Mouse (Mus musculus): ENCODE data around the gene Opcml. TPM values are rescaled to one million over a fixed set of nuclear protein-coding genes. Genes with fewer than 3 reads are reported as not detected.
A peak's percentile ranks its signal among the peaks of the same experiment; 100 is the strongest.

The Opcml gene
- total RNA-seq, 2 experiments from 2014 or later, result 1.0 to 1.1 TPM

DNA sequence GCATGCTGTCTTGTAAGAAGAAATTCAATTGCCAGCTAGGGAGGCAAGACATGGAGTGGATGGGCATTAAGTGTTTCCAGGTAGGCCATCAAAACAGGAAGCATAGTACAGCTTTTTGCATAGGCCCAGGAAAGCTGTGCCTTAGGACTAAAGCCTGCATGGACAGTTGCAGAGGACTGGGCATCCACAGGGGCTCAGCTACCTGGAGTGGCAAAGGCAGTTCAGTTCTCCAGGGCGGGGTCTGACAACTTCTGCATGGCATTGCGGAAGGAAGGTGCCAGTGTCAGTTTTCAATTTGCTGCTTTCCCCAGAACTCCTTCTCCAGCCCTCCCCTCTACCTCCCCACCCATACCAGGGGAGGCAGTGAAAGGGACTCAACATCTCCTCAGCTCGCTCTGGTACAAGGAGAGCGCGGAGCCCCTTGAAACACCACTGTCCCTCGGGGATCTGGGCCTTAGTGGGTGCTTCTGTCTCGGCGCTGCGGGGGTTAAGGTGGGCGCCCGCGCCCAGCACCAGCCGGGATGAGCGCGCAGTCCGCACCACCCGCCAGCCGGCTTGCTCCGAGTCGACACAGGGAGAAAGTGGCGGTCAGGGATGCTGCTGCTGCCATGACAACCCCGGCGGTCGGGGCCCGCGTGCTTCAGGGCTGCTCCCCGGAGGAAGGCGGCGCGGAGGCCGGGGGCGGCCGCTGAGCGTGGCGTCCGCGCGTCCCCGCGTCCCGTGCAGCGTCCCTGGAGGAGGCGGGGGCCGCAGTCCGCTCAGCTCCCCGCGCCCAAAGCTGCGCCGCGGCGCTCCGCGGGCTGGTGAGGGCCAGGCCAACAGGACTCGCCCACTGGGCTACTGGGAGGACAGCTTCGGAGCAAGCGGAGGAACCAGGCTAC lies 612.4 kb downstream of the Opcml start:
- intact Hi-C loops (cut with DNase I), result loop anchor here (10.0 kb wide), 1 partner anchor 342 kb away; no protein-coding TSS in a partner anchor
- peak; percentile 11 to 16 for DNase-seq

DNA sequence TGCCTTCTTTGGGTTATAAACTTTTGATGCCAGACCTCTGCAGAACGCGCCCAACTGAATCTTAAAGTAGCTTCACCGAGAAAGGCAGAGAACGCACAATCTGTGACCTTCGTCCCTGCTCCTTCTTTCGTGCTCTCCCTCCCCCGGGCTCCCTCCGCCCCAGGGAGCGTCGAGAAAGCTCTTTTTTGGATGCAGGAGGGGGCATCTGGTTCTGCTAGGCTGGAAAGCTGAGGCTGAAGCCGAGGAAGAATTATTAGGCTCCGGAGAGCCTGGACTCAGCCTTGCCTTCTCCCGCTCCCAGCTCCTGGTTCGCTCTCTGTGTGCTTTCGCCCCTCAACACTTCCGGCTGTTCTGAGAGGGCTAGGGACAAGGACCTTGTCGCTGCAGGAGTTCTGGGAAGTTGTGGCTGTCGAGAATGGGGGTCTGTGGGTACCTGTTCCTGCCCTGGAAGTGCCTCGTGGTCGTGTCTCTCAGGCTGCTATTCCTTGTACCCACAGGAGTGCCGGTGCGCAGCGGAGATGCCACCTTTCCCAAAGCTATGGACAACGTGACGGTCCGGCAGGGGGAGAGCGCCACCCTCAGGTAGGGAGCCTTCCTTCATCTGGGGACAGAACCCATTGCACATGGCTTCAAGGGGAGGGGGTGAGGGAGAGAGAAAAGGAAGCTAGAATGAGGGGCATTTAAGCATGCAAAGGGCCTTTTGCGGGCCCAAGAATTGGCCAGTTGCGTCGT lies 613.4 kb downstream of the Opcml start:
- intact Hi-C loops (cut with DNase I), result loop anchor here (2.0 to 10.0 kb wide), 2 partner anchors 143 to 341 kb away; no protein-coding TSS in a partner anchor
- peak; percentile 6 to 26 for DNase-seq

GRCm38 (mm10) chr9:28404616-28405015 lies 614.0 kb downstream of the Opcml start:
- intact Hi-C loops (cut with DNase I), result loop anchor here (2.0 to 10.0 kb wide), 3 partner anchors 144 to 1053 kb away; no protein-coding TSS in a partner anchor
- no peak for DNase-seq

DNA sequence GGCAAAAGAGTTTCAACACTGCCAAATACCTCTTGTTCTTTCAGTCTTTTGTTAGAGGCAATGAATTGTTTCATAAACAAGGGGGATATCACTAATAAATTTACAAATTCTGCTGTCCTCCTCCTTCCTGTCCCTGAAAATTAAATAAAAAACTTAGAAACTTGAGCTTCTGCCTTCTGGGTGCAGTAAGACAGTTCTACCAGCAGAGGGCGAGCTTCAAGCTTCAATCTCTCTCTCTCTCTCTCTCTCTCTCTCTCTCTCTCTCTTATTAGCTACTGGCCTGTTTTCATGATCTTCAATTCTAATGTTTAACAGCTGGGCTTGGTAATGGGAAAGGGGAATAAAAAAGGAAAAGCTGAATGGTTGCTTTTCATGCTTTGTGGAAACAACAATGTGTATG lies 615.2 kb downstream of the Opcml start:
- peak; percentile 11 to 33 for DNase-seq
- intact Hi-C loops (cut with DNase I), result loop anchor here (2.0 to 10.0 kb wide), 3 partner anchors 145 to 1051 kb away; no protein-coding TSS in a partner anchor

- DNase-seq, result no peak
- intact Hi-C loops (cut with DNase I), result no loop called here
These were observed 630.2 kb downstream of the Opcml start for GRCm38 (mm10) chr9:28420808-28421207.

- intact Hi-C loops (cut with DNase I), result no loop called here
- no peak for DNase-seq
These were observed 632.8 kb downstream of the Opcml start for GRCm38 (mm10) chr9:28423407-28423806.

DNA sequence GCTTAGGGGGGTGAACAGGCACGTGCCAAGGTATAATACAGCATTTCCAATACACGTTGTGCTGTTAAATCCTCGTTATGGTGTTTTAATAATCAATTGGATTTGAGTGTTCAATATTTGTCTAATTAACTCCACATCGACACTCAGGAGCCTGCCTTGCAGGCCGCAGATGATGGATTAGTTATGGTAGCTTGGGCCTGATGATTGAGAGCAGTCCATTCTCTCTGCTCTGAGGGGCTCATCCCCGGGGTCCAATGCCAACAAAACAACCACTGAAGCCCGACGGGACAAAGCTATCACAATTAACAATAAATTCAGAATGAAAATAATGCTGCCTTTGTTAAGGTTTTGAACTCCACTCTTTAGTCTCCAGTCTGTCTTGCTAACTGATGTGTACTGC lies 641.6 kb downstream of the Opcml start:
- DNase-seq, result no peak
- intact Hi-C loops (cut with DNase I), result no loop called here

GRCm38 (mm10) chr9:28438752-28439151 lies 648.2 kb downstream of the Opcml start:
- intact Hi-C loops (cut with DNase I), result no loop called here
- DNase-seq, result no peak

- intact Hi-C loops (cut with DNase I), result no loop called here
- no peak for DNase-seq
These were observed 649.0 kb downstream of the Opcml start for GRCm38 (mm10) chr9:28439433-28440191.

DNA sequence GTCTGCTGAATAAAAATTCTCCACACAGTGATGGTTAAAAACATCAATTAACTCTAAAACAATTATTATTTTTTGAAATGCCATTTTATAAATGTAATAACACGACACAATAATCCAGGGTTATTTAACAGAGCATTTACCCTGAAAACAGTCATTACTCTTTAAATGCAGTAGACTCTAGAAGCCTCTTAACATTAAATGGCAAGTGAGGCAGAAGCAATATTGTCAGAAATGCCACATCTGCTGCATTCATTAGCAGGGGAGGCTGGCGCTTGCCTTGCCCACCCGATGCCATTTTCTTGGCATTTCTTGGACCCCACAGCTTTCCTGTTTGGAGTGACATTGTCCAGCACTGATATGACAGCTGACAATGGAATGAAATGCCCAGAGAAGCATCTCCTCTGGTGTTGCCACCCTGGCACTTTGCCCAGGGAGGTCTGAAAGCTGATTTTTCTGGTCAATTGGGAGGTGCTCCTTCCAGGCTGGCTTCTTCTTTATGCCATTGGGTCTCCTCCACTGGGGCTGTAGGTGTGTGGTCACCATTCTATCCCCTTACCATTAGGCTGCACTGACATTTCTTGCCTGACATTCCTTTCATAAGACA lies 649.7 kb downstream of the Opcml start:
- no peak for DNase-seq
- intact Hi-C loops (cut with DNase I), result no loop called here

GRCm38 (mm10) chr9:28444485-28444884 lies 653.9 kb downstream of the Opcml start:
- intact Hi-C loops (cut with DNase I), result no loop called here
- DNase-seq, result peak; percentile 11 to 29

DNA sequence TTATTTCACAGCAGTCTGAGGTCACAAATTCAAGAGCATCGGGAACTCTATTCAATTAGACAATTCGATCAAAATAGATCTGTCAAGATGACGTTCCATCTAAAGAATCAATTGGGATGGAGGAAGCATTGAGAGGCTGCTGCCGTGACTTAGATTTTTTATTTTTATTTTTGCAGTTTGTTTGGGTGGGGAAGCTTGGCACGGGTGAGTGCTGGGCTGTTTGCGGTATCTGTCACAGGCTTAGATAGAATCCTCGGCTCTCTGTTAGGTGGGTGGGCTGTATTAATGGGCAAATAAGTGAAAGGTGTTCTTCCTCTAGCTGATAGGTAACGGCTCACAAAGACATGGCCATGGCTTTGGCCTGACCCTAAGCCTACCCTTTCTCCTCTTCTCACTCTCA lies 654.4 kb downstream of the Opcml start:
- intact Hi-C loops (cut with DNase I), result no loop called here
- DNase-seq, result no peak

- no peak for DNase-seq
- intact Hi-C loops (cut with DNase I), result no loop called here
These were observed 655.3 kb downstream of the Opcml start for GRCm38 (mm10) chr9:28445863-28446262.

- no peak for DNase-seq
- intact Hi-C loops (cut with DNase I), result no loop called here
These were observed 655.9 kb downstream of the Opcml start for GRCm38 (mm10) chr9:28446278-28447064.

GRCm38 (mm10) chr9:28452509-28452908 lies 661.9 kb downstream of the Opcml start:
- intact Hi-C loops (cut with DNase I), result no loop called here
- DNase-seq, result no peak

- DNase-seq, result no peak
These were observed 662.5 kb downstream of the Opcml start for GRCm38 (mm10) chr9:28453062-28453461.

GRCm38 (mm10) chr9:28457982-28458770 lies 667.6 kb downstream of the Opcml start:
- no peak for DNase-seq
- intact Hi-C loops (cut with DNase I), result no loop called here

More at GRCm38 (mm10) chr9:28453062-28453461, 662.5 kb downstream of the Opcml start:
- intact Hi-C loops (cut with DNase I), result no loop called here

DNA sequence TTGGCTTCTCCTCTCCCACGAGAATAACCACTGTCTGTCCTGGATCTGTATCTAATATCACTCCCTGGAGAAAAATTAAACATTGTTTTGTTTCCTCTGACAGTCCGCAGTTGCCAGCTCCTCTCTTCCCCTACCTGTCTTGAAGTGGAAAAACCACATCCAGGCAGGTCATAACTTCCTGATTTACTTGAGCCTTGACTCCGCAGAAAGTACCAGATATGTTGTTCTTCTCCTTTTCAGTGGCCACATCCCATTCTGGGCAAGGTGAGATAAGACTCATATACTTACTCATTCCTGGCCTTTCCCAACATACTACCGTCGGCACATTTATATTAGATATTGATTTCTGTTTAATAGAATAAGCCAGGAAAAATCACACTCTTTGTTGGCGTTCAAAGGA lies 673.0 kb downstream of the Opcml start:
- no peak for DNase-seq
- intact Hi-C loops (cut with DNase I), result no loop called here

GRCm38 (mm10) chr9:28469419-28469818 lies 678.8 kb downstream of the Opcml start:
- no peak for DNase-seq
- intact Hi-C loops (cut with DNase I), result no loop called here

Data from heart, postnatal 14 days (tissue).